Mouse (Mus musculus) embryonic facial prominence, embryonic 11.5 days (tissue): ENCODE data around the gene Spag6l. TPM values are rescaled to one million over a fixed set of nuclear protein-coding genes. Genes with fewer than 3 reads are reported as not detected.
A peak's percentile ranks its signal among the peaks of the same experiment; 100 is the strongest.

Source experiments
- ATAC-seq: fragments of 200-750 bp; cut with Nextera tagmentation; replicated peaks from 2 replicates; pipeline ENCODE4 v1.8.0; 2017; ENCODE audit warnings: low read depth; ENCODE audit not compliant: insufficient number of reproducible peaks, low FRiP score, low TSS enrichment
- DNase-seq: peaks from one replicate; pipeline ENCODE4 v3.0.0-alpha.2; 2015; ENCODE audit warnings: low spot score
- H3K27ac ChIP-seq: fragments of 300-500 bp; sonication (generic); replicated peaks from 2 replicates; pipeline ENCODE4 v1.5.1; 2014; ENCODE audit warnings: mild to moderate bottlenecking, low read depth, low read length, control low read depth
- H3K27me3 ChIP-seq: fragments of 300-500 bp; sonication (generic); 2 replicates; pipeline ENCODE4 v1.6.1; 2014; ENCODE audit warnings: mild to moderate bottlenecking, low read length, moderate library complexity, mixed read lengths; ENCODE audit not compliant: control insufficient read depth, insufficient read depth
- H3K36me3 ChIP-seq: fragments of 300-500 bp; sonication (generic); replicated peaks from 2 replicates; pipeline ENCODE4 v1.6.1; 2014; ENCODE audit warnings: low read depth, mild to moderate bottlenecking, low read length, moderate library complexity, mixed read lengths; ENCODE audit not compliant: control insufficient read depth, insufficient read depth
- H3K4me1 ChIP-seq: fragments of 300-500 bp; sonication (generic); 2 replicates; pipeline ENCODE4 v1.6.1; 2014; ENCODE audit warnings: low read length, mixed read lengths; ENCODE audit not compliant: control insufficient read depth, insufficient read depth
- H3K4me2 ChIP-seq: fragments of 300-500 bp; sonication (generic); 2 replicates; pipeline ENCODE4 v1.6.1; 2014; ENCODE audit warnings: low read depth, mild to moderate bottlenecking, control low read depth, low read length, moderate library complexity
- H3K4me3 ChIP-seq: fragments of 300-500 bp; sonication (generic); 2 replicates; pipeline ENCODE4 v1.5.1; 2014; ENCODE audit warnings: low read depth, low read length, control low read depth
- H3K9ac ChIP-seq: fragments of 300-500 bp; sonication (generic); replicated peaks from 2 replicates; pipeline ENCODE4 v1.6.1; 2014; ENCODE audit warnings: mild to moderate bottlenecking, control low read depth, low read length
- H3K9me3 ChIP-seq: fragments of 300-500 bp; sonication (generic); replicated peaks from 2 replicates; pipeline ENCODE4 v1.6.1; 2016; ENCODE audit warnings: mild to moderate bottlenecking, low read length, inconsistent platforms, mixed read lengths; ENCODE audit not compliant: control insufficient read depth
- WGBS: fragments of 180-500 bp; shearing (Covaris S2); extraction: QIAGEN DNeasy Blood & Tissue Kit; methylation state at CpG from one replicate; pipeline ENCODE4 v1.1.7; 2014; 5-methylcytosine and 5-hydroxymethylcytosine counted together
- polyA plus RNA-seq: library from polyadenylated mRNA; unstranded; fragments of >200 nt; fragmentation: Nextera tagmentation; extraction: Ambion mirVana; gene quantifications from 2 replicates; pipeline ENCODE4 v1.2.1, GENCODE M21; 2014

Gene Spag6l
- 0.17 and 0.54 TPM in 2 replicates for polyA plus RNA-seq

DNA sequence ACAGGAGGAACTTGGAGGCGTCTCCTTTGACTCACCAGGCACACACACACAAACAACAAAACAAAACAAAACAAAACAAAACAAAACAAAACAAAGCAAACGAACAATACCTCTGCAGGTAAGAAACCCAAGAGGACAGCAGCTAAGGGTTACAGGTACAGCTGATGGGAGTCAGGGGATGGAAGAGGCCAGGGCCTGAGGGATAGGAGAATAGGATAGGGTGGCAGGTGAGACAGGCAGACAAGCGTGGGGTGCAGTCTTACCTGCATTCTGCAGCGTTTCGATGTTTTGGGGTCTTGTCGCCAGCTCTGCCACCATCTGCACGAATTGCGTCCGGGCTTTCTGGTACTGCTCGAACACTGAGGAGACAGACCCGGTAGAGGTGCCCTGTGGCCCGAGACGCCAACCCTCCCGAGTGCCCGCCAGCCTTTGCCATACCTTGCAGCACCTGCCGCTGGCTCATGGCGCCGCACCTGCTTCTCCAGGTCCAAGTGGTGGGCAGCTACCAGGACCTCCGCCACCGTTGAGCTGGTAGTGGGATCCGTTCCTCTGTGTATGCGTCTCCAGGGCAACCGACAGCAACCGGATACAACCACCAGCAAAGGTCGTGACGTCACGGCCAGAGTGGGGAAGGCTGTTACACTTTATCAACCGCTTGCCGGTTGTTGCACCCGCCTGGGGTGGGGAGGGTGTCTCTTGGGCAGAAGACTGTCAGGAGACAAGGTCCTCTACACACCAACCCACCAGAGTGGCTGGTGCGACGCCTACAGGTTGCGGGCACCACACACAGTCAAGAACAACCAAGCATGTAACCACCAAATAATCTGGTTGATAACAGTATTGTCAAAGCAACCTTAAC lies at the start of gene Spag6l:
Gene Spag6l (minus strand): TSS at position 700 of the 859 bp plus-strand sequence.
- Histone ChIP-seq H3K4me1 (no peaks in the 10 kb centered on the region), H3K27ac (no peak within 1 kb of the TSS), H3K36me3 (no peaks in the 10 kb centered on the region), H3K9ac (peak within 1 kb of the TSS; percentile 5; the same call in 1 of the 2 replicates), H3K4me2 (peak within 1 kb of the TSS; percentile 79), H3K4me3 (peak within 1 kb of the TSS; percentile 36), H3K9me3 (no peaks in the 10 kb centered on the region), H3K27me3 (no peaks in the 10 kb centered on the region)
- peak; percentile 79 for DNase-seq
- 5% methylated on average over 33 of the region's 33 CpGs for WGBS
- ATAC-seq: peak; percentile 93

DNA sequence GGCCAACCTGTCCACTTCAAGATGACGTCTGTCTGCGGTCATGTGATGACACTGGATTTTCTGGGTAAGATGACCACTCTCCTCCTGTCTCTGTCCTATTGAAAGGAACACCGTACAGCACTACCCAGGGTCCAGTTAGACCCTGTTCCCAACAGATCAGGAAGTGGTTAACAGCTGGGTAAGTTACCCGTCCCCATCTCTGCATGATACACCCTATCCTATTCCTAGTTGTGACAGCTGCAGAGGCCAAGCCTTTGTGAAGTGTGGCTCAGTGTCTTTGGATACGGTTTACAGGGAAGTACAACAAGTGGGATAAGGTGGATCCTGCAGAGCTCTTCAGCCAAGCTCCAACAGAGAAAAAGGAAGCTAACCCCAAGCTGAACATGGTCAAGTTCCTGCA lies 49.8 kb upstream of the Spag6l start:
- H3K9me3 ChIP-seq: no peaks in the 10 kb centered on the region
- H3K4me3 ChIP-seq: no peak overlapping the region
- H3K27me3 ChIP-seq: no peaks in the 10 kb centered on the region
- H3K9ac ChIP-seq: no peak overlapping the region
- no peak overlapping the region for H3K4me2 ChIP-seq
- H3K4me1 ChIP-seq: no peaks in the 10 kb centered on the region
- ATAC-seq: no peak
- WGBS: 86% methylated on average over 5 of the region's 5 CpGs
- H3K36me3 ChIP-seq: no peaks in the 10 kb centered on the region; the same call in none of the 2 replicates
- H3K27ac ChIP-seq: no peak overlapping the region
- DNase-seq: no peak

DNA sequence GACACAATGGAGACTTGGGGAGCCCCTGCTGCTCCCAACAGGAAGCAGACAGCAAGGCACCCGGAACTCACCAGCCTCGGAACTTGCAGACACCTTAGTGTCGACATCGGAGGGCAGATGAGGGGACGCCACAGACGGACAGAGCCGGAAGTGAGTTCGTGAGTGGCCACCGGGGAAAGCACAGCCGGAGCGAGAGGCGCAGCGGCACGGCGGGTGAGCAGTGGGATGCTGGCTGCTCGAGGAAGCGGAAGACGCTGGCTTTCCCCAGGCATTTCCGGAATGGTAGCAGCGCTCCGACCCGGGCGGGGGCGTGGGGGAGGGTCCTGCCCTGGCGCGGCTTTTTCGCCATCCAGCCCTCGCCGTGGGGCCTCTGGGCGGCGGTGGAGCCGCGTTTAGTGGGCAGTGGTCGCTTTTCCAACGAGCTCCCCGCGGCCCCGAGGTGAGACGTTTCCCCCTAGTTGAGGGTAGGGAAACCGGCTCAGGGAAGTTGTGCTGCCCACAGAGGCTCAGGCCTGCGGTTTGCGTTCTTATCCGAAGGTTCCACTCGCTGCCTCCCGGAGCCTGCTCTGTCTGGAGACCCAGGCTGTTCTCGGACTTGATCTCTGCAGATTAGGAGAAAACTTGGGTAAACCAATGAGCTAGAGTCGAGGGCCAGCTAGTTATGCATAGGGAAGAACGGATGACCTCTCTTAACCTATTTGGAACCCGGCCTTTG lies 41.5 kb upstream of the Spag6l start, which contains the start of the genes Top3b and Vpreb1:
Gene Top3b (plus strand): TSS at position 120 of the 715 bp plus-strand sequence.
Gene Vpreb1 (minus strand): TSS at position 227 of the 715 bp plus-strand sequence.
- Histone ChIP-seq H3K4me1 (no peaks in the 10 kb centered on the region), H3K4me3 (peak within 1 kb of the TSS; percentile 55), H3K9me3 (no peaks in the 10 kb centered on the region), H3K27ac (peak within 1 kb of the TSS; percentile 79), H3K9ac (peak within 1 kb of the TSS; percentile 76), H3K4me2 (peak within 1 kb of the TSS; percentile 63), H3K36me3 (no peaks in the 10 kb centered on the region), H3K27me3 (no peaks in the 10 kb centered on the region)
- DNase-seq (peak; percentile 94), ATAC-seq (peak; percentile 97)
- under 1% methylated on average over 49 of the region's 49 CpGs for WGBS

GRCm38 (mm10) chr16:16870241-16870616 lies 41.0 kb upstream of the Spag6l start:
- 32% methylated on average over 7 of the region's 7 CpGs for WGBS
- peak overlapping the region; percentile 55 for H3K4me3 ChIP-seq
- H3K9me3 ChIP-seq: no peaks in the 10 kb centered on the region
- no peaks in the 10 kb centered on the region for H3K4me1 ChIP-seq
- 0 out of 2 replicates have a peak overlapping the region, but pooled peaks have one; percentile 79 for H3K27ac ChIP-seq
- H3K36me3 ChIP-seq: no peaks in the 10 kb centered on the region
- no peaks in the 10 kb centered on the region for H3K27me3 ChIP-seq
- peak overlapping the region; percentile 76 for H3K9ac ChIP-seq
- ATAC-seq (peak; percentile 57), DNase-seq (peak; percentile 2)
- peak overlapping the region; percentile 0; the same call in 1 of the 2 replicates for H3K4me2 ChIP-seq

DNA sequence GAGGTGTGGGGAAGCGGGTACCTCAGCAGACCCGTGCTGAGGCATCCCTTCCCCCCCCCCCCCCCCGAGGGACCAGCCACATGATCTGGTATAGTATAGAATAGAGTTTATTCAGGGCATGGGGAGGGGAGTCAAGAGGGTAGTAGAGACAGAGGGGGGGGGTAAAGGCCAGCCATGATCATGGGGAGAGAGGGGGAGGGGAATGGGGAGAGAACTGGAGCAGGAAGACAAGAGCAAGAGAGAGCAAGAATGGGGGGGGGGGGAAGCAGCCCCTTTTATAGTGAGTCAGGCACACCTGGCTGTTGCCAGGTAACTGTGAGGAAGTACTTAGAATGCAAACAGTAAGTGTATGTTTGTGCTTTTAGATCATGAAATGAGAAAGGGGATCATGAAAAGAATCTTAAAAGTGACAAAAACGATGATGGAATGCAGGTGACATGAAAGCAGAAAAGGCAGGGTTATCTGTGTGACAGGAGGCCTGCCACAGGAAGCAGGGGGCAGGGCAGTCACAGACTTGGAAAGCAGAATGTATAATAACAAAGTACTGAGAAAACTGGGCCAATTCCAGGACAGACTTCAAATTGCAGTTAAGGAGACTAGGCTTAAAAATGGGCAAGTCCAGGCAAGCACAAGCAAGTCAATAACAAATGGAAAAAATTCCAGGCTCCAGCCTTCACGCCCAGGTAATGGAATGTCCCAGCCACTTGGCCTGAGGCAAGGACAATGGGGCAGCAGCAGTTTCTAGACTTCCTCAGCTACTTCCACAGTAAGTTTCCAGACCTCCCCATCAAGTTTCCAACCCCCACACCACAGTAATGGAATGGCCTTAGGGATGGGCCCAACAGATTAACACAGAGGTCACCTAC lies 36.7 kb upstream of the Spag6l start:
- H3K4me2 ChIP-seq: no peak overlapping the region
- no peaks in the 10 kb centered on the region for H3K9me3 ChIP-seq
- H3K9ac ChIP-seq: no peak overlapping the region
- 39% methylated on average over 4 of the region's 5 CpGs for WGBS
- ATAC-seq (no peak), DNase-seq (peak; percentile 47)
- no peaks in the 10 kb centered on the region for H3K36me3 ChIP-seq
- no peaks in the 10 kb centered on the region for H3K27me3 ChIP-seq
- no peaks in the 10 kb centered on the region for H3K4me1 ChIP-seq
- H3K4me3 ChIP-seq: no peak overlapping the region
- no peak overlapping the region for H3K27ac ChIP-seq

- Histone ChIP-seq H3K27ac (no peak overlapping the region), H3K4me1 (no peaks in the 10 kb centered on the region), H3K36me3 (no peaks in the 10 kb centered on the region), H3K27me3 (no peaks in the 10 kb centered on the region), H3K4me2 (no peak overlapping the region), H3K9ac (no peak overlapping the region), H3K4me3 (no peak overlapping the region), H3K9me3 (no peaks in the 10 kb centered on the region)
- ATAC-seq (no peak), DNase-seq (no peak)
Observed at GRCm38 (mm10) chr16:16865217-16865616, 36.0 kb upstream of the Spag6l start.

DNA sequence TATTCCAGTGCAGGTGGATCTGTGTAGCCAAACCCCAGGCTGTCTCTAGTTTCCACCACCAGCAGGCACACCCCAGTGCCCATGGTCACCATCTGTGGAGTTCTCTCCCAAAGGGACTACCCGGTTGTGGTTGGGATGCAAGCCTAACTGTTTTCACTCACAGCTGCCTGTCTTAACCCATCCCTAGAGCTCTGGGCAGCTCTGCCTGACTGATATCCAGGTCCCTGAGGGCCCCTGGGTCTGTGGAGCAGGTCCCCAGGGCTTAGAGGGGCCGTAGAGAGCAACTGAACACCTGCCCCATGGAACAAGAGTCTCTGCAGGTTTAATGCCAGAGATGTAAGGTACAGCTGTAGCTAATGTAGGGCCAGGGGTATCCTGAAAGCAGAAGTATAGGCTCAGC lies 34.7 kb upstream of the Spag6l start, which contains the start of gene Igll1:
Gene Igll1 (minus strand): TSS at position 8 of the 400 bp plus-strand sequence.
- WGBS: 82% methylated on average over 2 of the region's 2 CpGs
- DNase-seq (no peak), ATAC-seq (no peak)
- Histone ChIP-seq H3K27ac (no peak within 1 kb of the TSS), H3K36me3 (no peaks in the 10 kb centered on the region), H3K4me2 (no peak within 1 kb of the TSS), H3K4me3 (no peak within 1 kb of the TSS), H3K4me1 (no peaks in the 10 kb centered on the region), H3K27me3 (no peaks in the 10 kb centered on the region), H3K9me3 (no peaks in the 10 kb centered on the region), H3K9ac (no peak within 1 kb of the TSS)
